In genomic region chr7:65144881-65145280, GRCm38 (mm10) we compare ENCODE assay signal across 14 mouse cellular contexts. TPM values are rescaled to one million over a fixed set of nuclear protein-coding genes. Genes with fewer than 3 reads are reported as not detected.
"Had no signal": no experiment of that assay in that cellular context is flagged by ENCODE, and none has a peak within 500 bp of the region (broad histone marks: within the 10 kb centered on the region; RNA-seq: fewer than 3 reads in every experiment).

No protein-coding gene starts in this region.

- DNase-seq: kidney, adult 8-10 months; kidney, postnatal 25 days; layer of hippocampus, adult 9-11 months; layer of hippocampus, postnatal 36 days; lung, adult 18-20 months; right cerebral cortex, adult 18-20 months; right cerebral cortex, postnatal 25 days; thymus, postnatal 4 days had no signal

- H3K4me2 ChIP-seq: limb, embryonic 13.5 days; neural tube, embryonic 12.5 days had no signal

- H3K27me3 ChIP-seq: limb, embryonic 13.5 days; neural tube, embryonic 12.5 days had no signal

- H3K27ac ChIP-seq: limb, embryonic 13.5 days; liver, embryonic 14.5 days; neural tube, embryonic 12.5 days had no signal

- H3K36me3 ChIP-seq: limb, embryonic 13.5 days; neural tube, embryonic 12.5 days had no signal

- H3K9me3 ChIP-seq: limb, embryonic 13.5 days; neural tube, embryonic 12.5 days had no signal

- H3K4me3 ChIP-seq: limb, embryonic 13.5 days; myocyte; neural tube, embryonic 12.5 days had no signal

- H3K4me1 ChIP-seq: neural tube, embryonic 12.5 days had no signal

- H3K9ac ChIP-seq: limb, embryonic 13.5 days; liver, embryonic 14.5 days; neural tube, embryonic 12.5 days had no signal

RNA-seq across cellular contexts. Expression of gene Fam189a1, which starts 11.5 kb away (rescaled TPM):
- total RNA-seq: liver, adult 2 months; megakaryocyte-erythroid progenitor cell, adult 5-6 weeks had no signal
